Mouse (Mus musculus) liver, embryonic 11.5 days (tissue): Measurements from ENCODE around the gene Txn1. TPM values are rescaled to one million over a fixed set of nuclear protein-coding genes. Genes with fewer than 3 reads are reported as not detected.

ENCODE experiments used
- ATAC-seq: fragments of 200-750 bp; cut with Nextera tagmentation; replicated peaks from 2 replicates; pipeline ENCODE4 v1.8.0; 2017; ENCODE audit warnings: moderate number of reproducible peaks, mild to moderate bottlenecking, moderate TSS enrichment, moderate library complexity; ENCODE audit not compliant: low FRiP score
- DNase-seq: peaks from one replicate; pipeline ENCODE4 v3.0.0-alpha.2; 2017; ENCODE audit warnings: low spot score
- H3K27ac ChIP-seq: fragments of 300-500 bp; sonication (generic); 2 replicates; pipeline ENCODE4 v1.5.1; 2014; ENCODE audit warnings: mild to moderate bottlenecking, low read depth, low read length, control low read depth
- H3K27me3 ChIP-seq: fragments of 300-500 bp; sonication (generic); replicated peaks from 2 replicates; pipeline ENCODE4 v1.6.1; 2014; ENCODE audit warnings: low read length, mixed read lengths; ENCODE audit not compliant: control insufficient read depth, insufficient read depth
- H3K36me3 ChIP-seq: fragments of 300-500 bp; sonication (generic); 2 replicates; pipeline ENCODE4 v1.6.1; 2014; ENCODE audit warnings: mild to moderate bottlenecking, low read length, moderate library complexity, mixed read lengths; ENCODE audit not compliant: control insufficient read depth, insufficient read depth
- H3K4me1 ChIP-seq: fragments of 300-500 bp; sonication (generic); replicated peaks from 2 replicates; pipeline ENCODE4 v1.6.1; 2014; ENCODE audit warnings: low read length, mixed read lengths; ENCODE audit not compliant: control insufficient read depth, insufficient read depth
- H3K4me2 ChIP-seq: fragments of 300-500 bp; sonication (generic); 2 replicates; pipeline ENCODE4 v1.6.1; 2014; ENCODE audit warnings: mild to moderate bottlenecking, control low read depth, moderate library complexity
- H3K4me3 ChIP-seq: fragments of 300-500 bp; sonication (generic); 2 replicates; pipeline ENCODE4 v1.5.1; 2014; ENCODE audit warnings: low read depth, low read length, control low read depth
- H3K9ac ChIP-seq: fragments of 300-500 bp; sonication (generic); 2 replicates; pipeline ENCODE4 v1.6.1; 2014; ENCODE audit warnings: low read depth, low read length, control low read depth
- H3K9me3 ChIP-seq: fragments of 300-500 bp; sonication (generic); 2 replicates; pipeline ENCODE4 v1.6.1; 2016; ENCODE audit warnings: low read length, inconsistent platforms, mixed read lengths; ENCODE audit not compliant: control insufficient read depth
- WGBS: fragments of 180-500 bp; shearing (Covaris S2); extraction: QIAGEN DNeasy Blood & Tissue Kit; methylation state at CpG from one replicate; pipeline ENCODE4 v1.1.7; 2014; 5-methylcytosine and 5-hydroxymethylcytosine counted together
- polyA plus RNA-seq: library from polyadenylated mRNA; unstranded; fragments of >200 nt; fragmentation: Nextera tagmentation; extraction: Ambion mirVana; gene quantifications from 2 replicates; pipeline ENCODE4 v1.2.1, GENCODE M21; 2014

Txn1 gene
- polyA plus RNA-seq, 1 experiment from 2014 or later, result 381 TPM

DNA sequence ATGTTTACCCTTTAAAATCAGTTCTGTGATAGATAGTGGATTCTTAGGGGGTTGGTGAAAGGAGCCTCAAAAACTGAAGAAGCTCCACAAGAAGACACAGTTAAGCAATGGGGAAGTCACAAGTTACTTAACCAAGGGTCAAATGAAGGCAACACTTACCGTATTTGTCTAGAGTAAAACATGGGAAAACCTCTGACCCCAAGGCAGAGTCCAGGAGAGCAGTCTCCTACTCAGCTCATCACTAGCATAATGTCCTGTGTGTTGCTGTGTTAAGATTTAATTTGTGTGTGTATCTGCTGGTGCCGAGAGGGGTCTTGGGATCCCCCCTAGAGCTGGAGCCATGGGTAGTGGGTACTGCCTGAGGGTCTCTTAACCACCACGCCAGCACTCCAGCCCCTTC, 3.8 kb downstream of the Txn1 start:
- Histone ChIP-seq H3K4me3 (no peak overlapping the region), H3K36me3 (peaks cover 32% of the 10 kb centered on the region), H3K4me1 (peaks cover 16% of the 10 kb centered on the region), H3K27ac (no peak overlapping the region), H3K27me3 (no peaks in the 10 kb centered on the region), H3K4me2 (no peak overlapping the region), H3K9ac (no peak overlapping the region), H3K9me3 (no peaks in the 10 kb centered on the region)
- WGBS, result 90% methylated on average over 3 of the region's 3 CpGs
- no peak for DNase-seq
- ATAC-seq, result no peak

GRCm38 (mm10) chr4:57949866-57950265, 6.3 kb downstream of the Txn1 start:
- Histone ChIP-seq H3K4me2 (no peak overlapping the region), H3K4me3 (no peak overlapping the region)
- no peak for ATAC-seq

GRCm38 (mm10) chr4:57947476-57947875, 8.7 kb downstream of the Txn1 start:
- WGBS, result 94% methylated on average over 4 of the region's 4 CpGs
- H3K36me3 ChIP-seq, result peaks cover 49% of the 10 kb centered on the region

More at GRCm38 (mm10) chr4:57949866-57950265, 6.3 kb downstream of the Txn1 start:
- Histone ChIP-seq H3K27ac (no peak overlapping the region), H3K9ac (no peak overlapping the region), H3K9me3 (no peaks in the 10 kb centered on the region), H3K4me1 (peaks cover 9% of the 10 kb centered on the region), H3K36me3 (peaks cover 40% of the 10 kb centered on the region), H3K27me3 (no peaks in the 10 kb centered on the region)
- WGBS, result 99% methylated on average over 6 of the region's 6 CpGs
- DNase-seq, result no peak

DNA sequence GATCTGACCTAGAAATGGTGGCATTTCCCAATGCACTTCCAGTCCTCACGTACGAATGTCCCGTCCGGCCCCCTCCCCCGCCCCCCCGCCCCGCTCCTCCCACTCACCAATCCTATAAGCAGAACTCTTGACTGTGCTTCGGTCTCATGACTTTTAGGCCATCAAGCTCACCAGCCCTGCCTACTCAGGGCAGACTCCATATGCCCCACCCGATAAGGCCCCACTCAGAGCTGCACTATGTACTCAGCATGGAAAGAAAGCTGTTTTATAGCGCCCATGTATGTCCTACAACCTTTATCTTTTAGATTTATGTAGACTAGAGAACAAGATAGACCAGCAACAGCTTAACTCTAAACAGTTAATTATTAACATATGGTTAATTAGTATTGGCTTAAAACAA, 9.2 kb downstream of the Txn1 start:
- H3K4me1 ChIP-seq, result no peaks in the 10 kb centered on the region
- 82% methylated on average over 10 of the region's 10 CpGs for WGBS
- no peak overlapping the region for H3K27ac ChIP-seq
- no peaks in the 10 kb centered on the region for H3K27me3 ChIP-seq
- no peaks in the 10 kb centered on the region for H3K9me3 ChIP-seq
- peaks cover 49% of the 10 kb centered on the region for H3K36me3 ChIP-seq
- H3K4me2 ChIP-seq, result no peak overlapping the region
- no peak overlapping the region for H3K9ac ChIP-seq
- no peak for ATAC-seq
- H3K4me3 ChIP-seq, result no peak overlapping the region
- DNase-seq, result no peak

More at GRCm38 (mm10) chr4:57947476-57947875, 8.7 kb downstream of the Txn1 start:
- Histone ChIP-seq H3K27ac (no peak overlapping the region), H3K27me3 (no peaks in the 10 kb centered on the region), H3K4me3 (no peak overlapping the region), H3K9ac (no peak overlapping the region), H3K9me3 (no peaks in the 10 kb centered on the region), H3K4me2 (no peak overlapping the region), H3K4me1 (no peaks in the 10 kb centered on the region)
- no peak for DNase-seq
- ATAC-seq, result no peak

GRCm38 (mm10) chr4:57942892-57943291, 13.3 kb downstream of the Txn1 start:
- Histone ChIP-seq H3K4me3 (no peak overlapping the region), H3K36me3 (peaks cover 20% of the 10 kb centered on the region), H3K4me2 (no peak overlapping the region), H3K9ac (no peak overlapping the region), H3K4me1 (no peaks in the 10 kb centered on the region), H3K27me3 (no peaks in the 10 kb centered on the region), H3K27ac (no peak overlapping the region), H3K9me3 (no peaks in the 10 kb centered on the region)
- DNase-seq (no peak), ATAC-seq (no peak)
- WGBS, result 78% methylated on average over 2 of the region's 2 CpGs

- ATAC-seq, result no peak
- DNase-seq, result no peak
- Histone ChIP-seq H3K4me1 (no peaks in the 10 kb centered on the region), H3K9ac (no peak overlapping the region), H3K4me2 (no peak overlapping the region), H3K4me3 (no peak overlapping the region), H3K27me3 (no peaks in the 10 kb centered on the region), H3K36me3 (peaks cover 17% of the 10 kb centered on the region), H3K27ac (no peak overlapping the region), H3K9me3 (no peaks in the 10 kb centered on the region)
- WGBS, result 65% methylated on average over 4 of the region's 4 CpGs
Observed at GRCm38 (mm10) chr4:57940631-57941030, 15.6 kb downstream of the Txn1 start.

DNA sequence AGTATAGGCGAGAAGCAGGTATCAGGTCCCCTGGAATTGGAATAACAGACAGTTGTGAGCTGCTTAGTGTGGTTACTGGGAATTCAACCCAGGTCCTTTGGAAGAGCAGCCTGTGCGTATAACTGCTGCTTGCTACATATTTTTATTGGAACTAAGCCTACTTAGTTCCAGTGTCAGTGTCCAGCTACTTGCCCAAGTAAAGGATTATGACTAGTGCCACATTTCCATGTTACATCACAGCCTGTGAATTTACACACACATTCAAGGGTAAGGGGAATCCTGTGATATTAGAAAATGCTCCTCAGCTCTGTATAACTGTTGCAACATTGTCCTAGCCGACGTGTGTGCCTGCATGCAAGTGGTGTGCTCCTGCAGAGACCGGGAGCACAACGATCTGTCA, 18.9 kb downstream of the Txn1 start:
- no peak overlapping the region for H3K9ac ChIP-seq
- H3K36me3 ChIP-seq, result no peaks in the 10 kb centered on the region
- no peak for DNase-seq
- WGBS, result 81% methylated on average over 6 of the region's 6 CpGs
- H3K9me3 ChIP-seq, result peaks cover 3% of the 10 kb centered on the region; the same call in 1 of the 2 replicates
- ATAC-seq, result no peak
- H3K4me2 ChIP-seq, result no peak overlapping the region
- no peak overlapping the region for H3K4me3 ChIP-seq
- no peaks in the 10 kb centered on the region for H3K27me3 ChIP-seq
- H3K4me1 ChIP-seq, result no peaks in the 10 kb centered on the region
- no peak overlapping the region for H3K27ac ChIP-seq

GRCm38 (mm10) chr4:57934181-57934580, 22.0 kb downstream of the Txn1 start:
- 70% methylated on average over 5 of the region's 5 CpGs for WGBS
- H3K4me2 ChIP-seq, result no peak overlapping the region
- ATAC-seq, result no peak
- H3K36me3 ChIP-seq, result no peaks in the 10 kb centered on the region
- DNase-seq, result no peak
- no peaks in the 10 kb centered on the region for H3K4me1 ChIP-seq
- H3K9me3 ChIP-seq, result peaks cover 3% of the 10 kb centered on the region; the same call in 1 of the 2 replicates
- H3K9ac ChIP-seq, result no peak overlapping the region
- no peaks in the 10 kb centered on the region for H3K27me3 ChIP-seq
- no peak overlapping the region for H3K27ac ChIP-seq
- no peak overlapping the region for H3K4me3 ChIP-seq

- H3K27me3 ChIP-seq, result no peaks in the 10 kb centered on the region
- peaks cover 3% of the 10 kb centered on the region; the same call in 1 of the 2 replicates for H3K9me3 ChIP-seq
- no peak overlapping the region for H3K4me2 ChIP-seq
- H3K4me1 ChIP-seq, result no peaks in the 10 kb centered on the region
- DNase-seq (no peak), ATAC-seq (no peak)
- H3K9ac ChIP-seq, result no peak overlapping the region
- 58% methylated on average over 5 of the region's 5 CpGs for whole genome bisulfite sequencing
- no peak overlapping the region for H3K27ac ChIP-seq
- H3K36me3 ChIP-seq, result no peaks in the 10 kb centered on the region
- no peak overlapping the region for H3K4me3 ChIP-seq
Observed at GRCm38 (mm10) chr4:57930559-57931170, 25.5 kb downstream of the Txn1 start.
